In the genomic region with DNA sequence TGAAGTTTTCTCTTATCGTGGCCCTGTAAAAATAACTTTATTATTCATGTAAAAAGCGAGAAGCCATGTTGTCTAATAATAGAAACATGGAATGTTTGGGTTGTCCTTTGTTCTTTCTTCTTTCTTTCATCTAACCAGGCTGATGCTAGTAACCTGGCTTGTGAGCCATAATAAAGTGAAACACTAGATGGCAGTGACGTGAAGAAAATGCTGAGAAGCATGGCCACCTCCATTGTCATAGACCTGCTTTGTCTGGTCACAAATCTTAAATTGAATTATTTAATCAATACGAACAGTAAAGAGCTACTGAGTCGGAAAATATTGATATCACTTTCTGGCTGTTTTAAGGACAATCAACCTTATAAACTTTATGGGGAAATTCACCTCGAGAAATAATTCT, we compare ENCODE assay signal across 8 mouse cellular contexts.
DNase-seq lines count a peak whose midpoint lies in the region; ATAC-seq lines count a peak whose summit lies in the region.

No protein-coding gene starts in this region.

- H3K9me3 ChIP-seq in embryonic facial prominence, embryonic 11.5 days (replicated peaks; ENCODE audit: control insufficient read depth, low read length): no peaks in the 10 kb centered on the region

- H3K4me1 ChIP-seq in embryonic facial prominence, embryonic 11.5 days (ENCODE audit: control insufficient read depth, insufficient read depth, low read length): no peaks in the 10 kb centered on the region

- no peaks in the 10 kb centered on the region for H3K36me3 ChIP-seq in embryonic facial prominence, embryonic 11.5 days (replicated peaks; ENCODE audit: control insufficient read depth, insufficient read depth, low read depth, low read length)

- H3K9ac ChIP-seq in embryonic facial prominence, embryonic 11.5 days (replicated peaks; ENCODE audit: low read length): no peak overlapping the region

- H3K4me3 ChIP-seq in embryonic facial prominence, embryonic 11.5 days (ENCODE audit: low read depth, low read length): no peak overlapping the region

- H3K4me2 ChIP-seq in embryonic facial prominence, embryonic 11.5 days (ENCODE audit: low read depth, low read length): no peak overlapping the region

- peak; percentile 55 for DNase-seq in left cerebral cortex, adult 11 months (ENCODE audit: low spot score)
- no peak for DNase-seq in left cerebral cortex, adult 8-10 months (ENCODE audit: low spot score in 2 of 2)
- peak; percentile 58 for DNase-seq in adrenal gland, postnatal 10 days
- peak; percentile 83 for DNase-seq in embryonic facial prominence, embryonic 11.5 days (ENCODE audit: low spot score)
- peak; percentile 35 for DNase-seq in hindlimb bud, embryonic 11.5 days (ENCODE audit: extremely low spot score, low read depth, low spot score)
- peak; percentile 31 for DNase-seq in lung, postnatal 25 days (ENCODE audit: low spot score)
- no peak for DNase-seq in yolk sac, embryonic 10.5 days (ENCODE audit: low spot score)
- no peak for DNase-seq in spleen, postnatal 10 days (ENCODE audit: low spot score in 2 of 2)

- WGBS in embryonic facial prominence, embryonic 11.5 days: 30% methylated on average over 6 of the region's 6 CpGs

- no peaks in the 10 kb centered on the region for H3K27me3 ChIP-seq in embryonic facial prominence, embryonic 11.5 days (ENCODE audit: control insufficient read depth, insufficient read depth, low read length)

- ATAC-seq in embryonic facial prominence, embryonic 11.5 days (replicated peaks; ENCODE audit: insufficient number of reproducible peaks, low FRiP score, low TSS enrichment, low read depth): no peak

- H3K27ac ChIP-seq in embryonic facial prominence, embryonic 11.5 days (replicated peaks; ENCODE audit: low read depth, low read length): no peak overlapping the region

Comparison
In these comparisons a context has a peak if more than half of its experiments do, and no peak if none do; other contexts are left out.
1. DNase-seq: peak in left cerebral cortex, adult 11 months (single experiment), adrenal gland, postnatal 10 days (single experiment), embryonic facial prominence, embryonic 11.5 days (single experiment), hindlimb bud, embryonic 11.5 days (single experiment) and lung, postnatal 25 days (single experiment); none in left cerebral cortex, adult 8-10 months (0 of 2), yolk sac, embryonic 10.5 days (single experiment) and spleen, postnatal 10 days (0 of 2).